Mouse (Mus musculus) CD4-positive, CD25-positive, alpha-beta regulatory T cell, adult 4 months (primary cell): ENCODE results near the gene Inpp4b. TPM values are rescaled to one million over a fixed set of nuclear protein-coding genes. Genes with fewer than 3 reads are reported as not detected.

Source experiments
- ATAC-seq: one replicate; pipeline ENCODE4 v1.8.0; 2017
- polyA plus RNA-seq, 2 experiments: library from polyadenylated mRNA; unstranded; fragments of 100-300 nt; shearing (Covaris generic); gene quantifications; one replicate each; pipeline ENCODE4 v1.2.1; 2017

Gene Inpp4b
- polyA plus RNA-seq, 2 experiments from 2014 or later = 673 to 808 TPM

DNA sequence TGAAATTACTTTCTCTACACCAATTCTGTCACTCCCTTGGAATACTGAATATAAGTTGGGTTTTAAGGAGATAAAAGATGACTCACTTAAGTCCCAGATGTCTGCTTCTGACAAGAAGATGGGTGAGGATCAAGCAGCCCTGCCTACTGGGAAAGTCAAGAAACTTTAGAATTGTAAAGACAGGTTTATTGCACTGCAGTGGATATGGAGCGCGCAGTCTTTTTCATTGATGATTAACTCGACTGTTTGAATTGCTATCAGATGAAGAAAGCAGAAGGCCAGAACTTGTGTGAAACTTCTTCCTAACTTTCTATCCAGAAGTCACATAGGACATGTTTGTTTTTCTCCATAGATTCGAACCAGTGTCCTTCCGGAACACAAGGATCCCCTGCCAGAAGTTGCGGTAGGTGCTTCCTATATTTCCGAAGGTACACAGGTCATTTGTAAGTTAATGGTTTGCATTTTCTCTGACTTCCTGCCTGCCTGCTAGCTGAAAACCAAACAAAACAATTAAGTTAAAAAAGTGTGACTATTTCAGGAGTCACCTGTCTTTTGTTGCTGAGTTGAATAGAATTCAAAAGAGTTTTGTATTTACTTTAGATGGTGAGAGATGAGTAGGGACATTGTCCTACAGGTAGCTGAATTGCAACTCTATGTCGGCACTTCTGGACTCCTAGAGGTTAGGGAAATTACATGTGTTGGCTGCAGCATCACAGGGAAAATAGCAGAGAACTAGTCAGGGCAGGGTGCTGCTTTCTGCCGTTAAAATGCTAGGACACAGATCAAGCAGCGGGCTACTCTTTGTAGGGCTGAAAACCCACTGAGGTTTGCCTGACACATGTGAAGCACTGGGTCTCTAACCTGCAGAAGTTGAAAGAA lies 502.0 kb downstream of the Inpp4b start:
- no peak for ATAC-seq

DNA sequence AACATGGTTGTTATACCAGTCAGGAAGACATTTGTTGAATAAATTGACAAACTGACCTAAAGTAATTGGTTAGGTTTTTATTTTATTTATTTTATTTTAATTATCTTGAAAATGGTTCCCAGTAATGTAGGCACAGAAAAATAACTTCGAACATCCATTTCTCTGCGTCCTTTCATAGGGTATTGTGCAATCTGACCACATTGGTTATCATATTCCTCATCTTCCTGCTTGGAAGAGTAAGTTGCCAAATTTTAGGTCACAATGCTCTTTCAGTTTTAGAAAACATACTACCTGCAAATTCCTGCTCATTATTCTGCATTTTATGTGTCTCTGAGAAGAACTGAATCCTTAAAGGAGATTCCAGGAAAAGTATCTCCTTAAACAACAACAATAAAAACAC lies 505.6 kb downstream of the Inpp4b start:
- ATAC-seq = no peak

- no peak for ATAC-seq
These were observed 507.6 kb downstream of the Inpp4b start for GRCm38 (mm10) chr8:81849976-81850375.

DNA sequence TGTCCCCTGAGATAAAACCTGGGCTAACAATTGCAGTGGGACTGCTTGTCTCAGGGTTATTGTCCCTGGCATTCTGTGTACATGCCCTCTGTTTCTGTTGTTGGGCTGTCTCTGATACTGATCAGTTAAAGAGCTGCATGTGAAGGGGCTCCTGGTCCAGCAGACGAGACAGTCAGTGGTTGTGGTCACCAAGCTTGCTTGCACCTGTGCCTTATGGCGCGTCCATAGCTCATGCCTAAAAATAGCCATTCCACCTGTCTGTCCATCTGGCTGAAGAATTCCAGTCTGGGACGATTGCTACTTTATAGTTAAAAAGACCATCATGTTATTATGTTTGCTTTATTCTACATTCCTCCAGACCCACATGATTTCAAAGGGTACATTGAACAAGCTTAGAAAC lies 510.8 kb downstream of the Inpp4b start:
- ATAC-seq = no peak

- ATAC-seq = peak; percentile 75
These were observed 512.2 kb downstream of the Inpp4b start for GRCm38 (mm10) chr8:81854543-81854942.

DNA sequence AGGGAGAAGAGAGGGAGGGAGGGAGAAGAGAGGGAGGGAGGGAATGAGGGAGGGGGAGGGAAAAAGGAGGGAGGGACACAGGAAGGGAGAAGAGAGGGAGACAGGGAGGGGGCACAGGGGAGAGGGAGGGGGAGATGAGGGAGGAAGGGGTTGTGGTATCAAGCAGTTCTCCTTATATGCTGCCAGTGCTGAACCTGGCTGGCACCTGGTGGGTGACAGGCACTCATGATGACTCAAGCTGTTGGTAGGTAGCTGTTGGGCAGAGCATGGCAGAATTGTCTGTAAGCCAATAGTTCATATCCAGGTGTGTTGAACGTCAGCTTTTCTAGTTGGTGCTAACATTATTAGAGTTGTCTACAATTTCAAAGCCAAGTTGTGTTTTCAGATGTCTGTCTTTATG lies 512.7 kb downstream of the Inpp4b start:
- ATAC-seq = peak; percentile 51

- ATAC-seq = no peak
These were observed 513.8 kb downstream of the Inpp4b start for GRCm38 (mm10) chr8:81856120-81856519.

GRCm38 (mm10) chr8:81856608-81857007 lies 514.3 kb downstream of the Inpp4b start:
- no peak for ATAC-seq

GRCm38 (mm10) chr8:81858393-81858792 lies 516.0 kb downstream of the Inpp4b start:
- ATAC-seq = no peak

DNA sequence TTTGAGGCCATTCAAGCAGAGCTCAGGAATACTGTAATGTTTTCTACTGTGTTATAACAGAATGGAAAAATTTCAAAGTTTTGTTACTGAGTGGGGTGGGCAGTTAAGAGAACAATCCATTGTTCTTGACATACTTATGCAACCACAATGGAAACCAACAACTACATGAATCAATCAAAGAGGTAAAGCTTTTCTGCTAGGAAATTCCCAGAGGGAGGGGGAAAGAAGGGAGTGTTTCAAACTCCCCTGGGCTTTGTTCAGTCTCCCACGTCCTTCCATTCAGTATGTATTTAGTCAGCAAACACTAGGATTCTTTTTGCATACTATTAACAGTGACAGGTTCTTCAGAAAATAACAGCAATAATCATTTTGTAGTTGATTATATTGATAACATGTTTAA lies 517.4 kb downstream of the Inpp4b start:
- no peak for ATAC-seq

- ATAC-seq = no peak
These were observed 519.0 kb downstream of the Inpp4b start for GRCm38 (mm10) chr8:81861311-81861710.

- ATAC-seq = no peak
These were observed 520.4 kb downstream of the Inpp4b start for GRCm38 (mm10) chr8:81862738-81863137.

DNA sequence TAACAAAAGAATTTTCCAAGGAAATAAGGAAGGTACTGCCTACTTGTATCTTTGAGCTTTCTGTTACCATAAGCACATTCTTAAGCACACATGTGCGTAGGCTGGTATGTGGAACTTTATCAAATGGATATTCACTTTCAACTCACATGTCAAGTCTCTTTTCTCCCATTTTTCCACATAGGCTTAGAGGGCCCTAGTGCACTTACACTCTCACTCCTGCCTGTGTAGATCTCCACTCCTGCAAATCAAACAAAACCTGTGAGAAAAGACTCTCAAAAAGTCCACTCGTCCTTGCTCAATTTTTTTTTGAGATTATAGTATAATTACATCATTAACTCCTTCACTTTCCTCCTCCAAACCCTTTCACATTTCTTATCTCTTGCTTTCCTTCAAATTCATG lies 522.0 kb downstream of the Inpp4b start:
- ATAC-seq = no peak

- no peak for ATAC-seq
These were observed 523.3 kb downstream of the Inpp4b start for GRCm38 (mm10) chr8:81865664-81866063.

GRCm38 (mm10) chr8:81867020-81867419 lies 524.7 kb downstream of the Inpp4b start:
- ATAC-seq = peak; percentile 63

DNA sequence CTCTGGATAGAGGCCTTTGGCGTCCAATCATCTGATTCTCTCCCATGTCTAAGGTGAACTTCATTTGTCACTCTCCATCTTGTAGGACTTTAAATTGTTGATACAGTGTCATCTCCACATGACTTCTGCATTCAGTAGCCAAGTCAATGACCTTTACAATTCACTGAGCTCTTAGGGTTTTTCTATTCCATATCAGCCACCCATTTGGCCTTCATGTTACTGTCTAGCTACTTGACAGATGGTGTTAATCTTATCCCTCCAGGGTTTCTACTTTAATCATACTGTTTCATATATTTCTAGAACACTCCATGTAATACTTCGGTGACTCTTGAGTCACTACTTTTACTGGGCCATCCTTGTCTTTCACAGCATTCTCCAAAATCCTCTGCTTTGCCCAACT lies 528.1 kb downstream of the Inpp4b start:
- ATAC-seq = no peak

DNA sequence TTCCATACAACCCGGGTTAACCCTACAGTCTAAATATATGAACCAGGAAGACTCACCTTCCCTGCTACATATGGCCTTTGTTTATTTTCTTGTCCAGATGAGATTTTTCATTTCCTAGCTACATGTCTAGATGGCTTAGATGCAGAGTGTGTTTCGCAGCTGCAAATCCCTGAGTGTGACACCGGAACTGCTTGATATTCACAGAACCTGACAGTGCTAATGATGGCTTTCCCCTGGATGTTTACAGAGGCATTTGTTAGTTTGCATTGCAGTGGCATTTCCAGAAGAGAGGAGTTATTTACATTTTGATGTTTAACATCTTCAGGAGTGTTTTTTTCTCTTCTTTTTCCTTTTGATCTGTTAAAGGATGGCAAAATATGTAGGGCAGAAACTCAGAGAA lies 537.7 kb downstream of the Inpp4b start:
- no peak for ATAC-seq

DNA sequence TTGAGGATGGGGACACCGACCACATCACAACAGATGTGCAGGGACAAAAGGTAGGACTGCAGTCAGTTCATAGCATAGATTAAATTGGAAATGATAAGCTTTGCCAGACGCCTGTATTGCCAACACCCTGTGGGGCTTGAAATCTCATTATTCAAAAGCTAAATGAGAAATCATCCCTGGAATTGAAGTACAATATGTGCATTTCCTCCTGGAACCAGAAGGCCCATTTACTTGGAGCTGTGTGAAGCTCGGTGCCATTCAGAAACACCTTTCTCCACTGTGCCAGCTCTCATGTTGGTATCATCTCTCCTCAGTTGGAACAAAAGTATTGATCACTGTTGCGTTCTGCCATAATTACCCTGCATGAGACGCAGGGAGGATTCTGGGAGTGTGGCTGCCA lies 541.8 kb downstream of the Inpp4b start:
- no peak for ATAC-seq

- ATAC-seq = peak; percentile 29
These were observed 546.5 kb downstream of the Inpp4b start for GRCm38 (mm10) chr8:81888843-81889242.

DNA sequence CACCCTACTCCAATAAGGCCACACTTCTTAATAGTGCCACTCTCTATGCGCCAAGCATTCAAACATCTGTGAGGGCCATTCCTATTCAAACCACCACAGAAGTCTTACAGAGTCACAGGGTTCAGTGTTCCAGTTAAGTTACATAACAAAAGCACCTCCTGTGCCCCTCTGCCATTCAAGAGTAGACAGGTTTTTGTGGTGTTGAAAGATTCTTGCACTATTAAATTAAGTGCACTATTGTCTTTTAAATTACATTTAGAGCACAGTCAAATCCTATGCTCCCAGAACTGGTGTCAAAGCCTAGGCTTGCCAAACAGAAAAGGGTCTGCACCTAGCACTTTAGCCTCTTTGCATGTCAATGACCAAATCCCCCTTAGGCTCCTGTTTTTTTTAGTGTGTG lies 550.9 kb downstream of the Inpp4b start:
- ATAC-seq = no peak

DNA sequence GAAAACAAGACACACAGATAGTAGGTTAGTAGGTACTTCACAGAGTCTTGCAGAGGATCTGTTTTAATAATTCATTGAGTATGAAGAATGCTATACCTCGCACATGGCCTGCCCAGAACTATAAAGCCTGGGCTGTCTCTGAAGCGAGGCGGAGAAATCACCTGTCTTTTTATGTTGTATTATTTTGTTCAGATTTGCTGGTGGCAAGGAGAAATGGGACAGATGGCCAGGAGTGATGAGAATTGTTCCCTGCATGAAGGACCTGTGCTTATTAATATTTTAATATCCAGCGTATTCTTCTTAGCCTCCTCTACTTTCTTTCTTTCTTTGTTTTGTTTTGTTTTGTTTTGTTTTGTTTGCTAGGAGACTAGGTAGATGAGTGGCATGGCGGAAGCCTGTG lies 604.5 kb downstream of the Inpp4b start:
- no peak for ATAC-seq

GRCm38 (mm10) chr8:81953101-81953500 lies 610.7 kb downstream of the Inpp4b start:
- no peak for ATAC-seq

- ATAC-seq = no peak
These were observed 642.8 kb downstream of the Inpp4b start for GRCm38 (mm10) chr8:81985128-81985665.

DNA sequence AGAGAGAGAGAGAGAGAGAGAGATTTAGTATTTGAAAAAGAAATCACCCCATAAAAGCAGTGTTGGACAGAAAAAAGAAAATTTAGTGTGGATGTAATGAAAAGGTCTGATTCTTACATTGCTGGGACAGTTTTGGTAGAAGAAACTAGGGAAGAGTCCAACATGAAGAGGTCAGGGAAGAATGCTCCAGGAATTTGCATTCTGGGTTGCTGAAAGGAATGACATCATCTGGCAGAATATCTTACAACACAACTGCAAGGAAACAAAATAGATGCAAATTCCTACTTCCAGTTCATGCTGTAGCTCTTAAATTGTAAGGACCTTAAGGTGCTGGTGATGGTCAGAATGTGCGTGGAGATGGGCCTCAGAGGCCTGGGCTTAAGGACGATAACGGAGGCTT lies 650.6 kb downstream of the Inpp4b start:
- no peak for ATAC-seq
